Mouse (Mus musculus): ENCODE measurements at regions not wholly inside any gene's neighbourhood (a gene's known extent, or its start where the extent isn't known, plus 50 kb on each side); places are given as distances from the start of the nearest gene placed in this dataset.

DNA sequence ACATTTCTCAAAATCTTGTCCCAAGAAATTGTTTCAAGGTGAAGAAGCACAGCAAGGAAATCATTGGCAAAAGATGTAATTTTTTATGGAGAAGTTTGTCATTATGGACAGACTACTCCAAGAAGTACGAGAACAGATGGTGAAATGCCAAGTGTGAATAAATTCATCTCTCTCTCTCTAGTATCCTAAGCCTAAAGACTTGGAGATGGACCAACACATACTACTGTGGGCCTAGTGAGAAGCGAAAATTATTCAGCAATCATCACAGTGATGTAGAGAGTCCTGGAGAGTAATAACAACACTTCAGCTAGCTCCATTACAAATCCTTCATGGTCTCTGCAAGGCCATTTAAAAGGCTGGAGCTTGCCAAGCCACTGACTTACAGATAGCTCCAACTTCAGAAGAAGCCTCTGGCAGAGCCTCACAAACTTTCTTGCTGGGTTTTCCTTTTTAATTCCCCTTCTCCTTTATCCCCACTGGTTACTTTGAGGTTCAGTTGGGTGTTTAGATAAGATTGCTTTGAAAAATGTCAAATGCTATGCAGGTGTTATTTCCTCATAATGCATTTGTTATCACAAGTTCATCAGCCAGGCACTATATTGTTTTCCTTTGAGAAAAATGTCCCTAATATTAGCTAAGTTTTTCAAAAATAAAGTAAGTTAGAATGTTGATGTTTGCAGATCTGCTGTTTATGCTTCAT is 330.9 kb upstream of the Mgat4c start:
- 79% methylated on average over 2 of the region's 2 CpGs for WGBS
- no peak for ATAC-seq (ENCODE audit: low FRiP score)
- H3K9ac ChIP-seq, result no peak overlapping the region

DNA sequence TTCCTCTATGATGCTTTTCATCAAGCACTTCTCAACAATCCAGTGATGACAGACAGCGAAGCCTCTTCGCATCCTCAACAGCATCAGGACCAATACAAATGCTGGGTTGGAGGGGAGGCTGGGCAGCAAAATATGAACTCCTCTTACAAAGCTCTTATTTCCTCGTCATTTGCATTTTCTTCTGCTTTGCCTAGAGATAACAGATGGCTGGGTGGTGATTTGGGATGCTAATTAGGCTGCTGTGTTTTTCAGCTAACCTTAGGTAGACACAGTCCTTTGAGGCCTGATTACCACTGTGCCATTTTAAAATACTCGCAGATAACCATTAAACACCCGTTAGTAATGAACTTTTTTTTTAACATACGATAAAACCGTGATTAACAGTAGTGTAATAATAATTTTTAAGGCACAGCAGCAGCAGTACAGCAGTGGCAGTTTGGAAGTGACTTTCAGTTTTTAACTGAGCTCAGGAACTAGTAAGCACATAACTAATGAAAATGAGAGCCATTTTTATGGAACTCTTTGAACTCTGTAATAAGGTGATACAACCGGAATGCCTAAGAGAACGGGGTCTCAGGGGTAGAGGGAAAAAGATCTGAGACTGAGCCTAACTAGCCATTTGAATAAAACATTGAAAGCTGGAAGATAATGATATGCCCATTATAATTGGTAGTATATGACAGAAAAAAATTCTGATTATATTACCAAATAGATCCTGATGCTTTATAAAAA is 307.3 kb upstream of the Mgat4c start:
- peak; percentile 85 for ATAC-seq (ENCODE audit: low FRiP score)
- H3K27ac ChIP-seq, result peak overlapping the region; percentile 54
- H3K4me2 ChIP-seq, result no peak overlapping the region
- 45% methylated on average over 9 of the region's 9 CpGs for WGBS
- no peaks in the 10 kb centered on the region for H3K27me3 ChIP-seq
- H3K9me3 ChIP-seq, result no peaks in the 10 kb centered on the region
- H3K4me1 ChIP-seq, result 0 out of 2 replicates have a peak, but pooled peaks cover 2% of the 10 kb centered on the region
- H3K36me3 ChIP-seq (replicated peaks), result no peaks in the 10 kb centered on the region
- H3K9ac ChIP-seq, result no peak overlapping the region
- H3K4me3 ChIP-seq (replicated peaks), result no peak overlapping the region

More for the DNA sequence above, 330.9 kb upstream of the Mgat4c start:
- Histone ChIP-seq H3K27me3 (no peaks in the 10 kb centered on the region), H3K36me3 (replicated peaks) (no peaks in the 10 kb centered on the region), H3K4me1 (no peaks in the 10 kb centered on the region), H3K9me3 (no peaks in the 10 kb centered on the region), H3K27ac (no peak overlapping the region), H3K4me3 (replicated peaks) (no peak overlapping the region), H3K4me2 (no peak overlapping the region)

DNA sequence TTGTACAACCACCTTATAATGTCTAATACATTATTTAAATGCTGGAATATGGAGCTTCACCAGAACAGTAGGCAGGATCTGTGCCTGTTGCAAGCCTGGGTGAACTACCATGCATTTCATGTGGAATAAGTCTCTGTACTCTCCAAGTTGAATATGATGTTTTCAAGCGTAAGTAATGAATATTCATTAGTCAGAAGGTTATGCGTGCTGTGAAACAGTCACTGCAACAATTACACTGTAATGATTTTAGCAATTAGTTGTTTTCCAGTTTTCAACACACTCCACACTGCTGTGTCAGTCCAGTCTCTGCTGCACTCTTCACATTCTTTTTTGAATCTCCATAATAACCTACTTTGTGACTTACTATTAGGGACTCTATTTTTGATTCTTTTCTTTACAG is 287.9 kb upstream of the Mgat4c start:
- Histone ChIP-seq H3K27me3 (no peaks in the 10 kb centered on the region), H3K9ac (no peak overlapping the region), H3K4me3 (replicated peaks) (no peak overlapping the region), H3K27ac (no peak overlapping the region), H3K9me3 (no peaks in the 10 kb centered on the region), H3K4me2 (no peak overlapping the region), H3K36me3 (replicated peaks) (no peaks in the 10 kb centered on the region), H3K4me1 (no peaks in the 10 kb centered on the region)
- ATAC-seq (ENCODE audit: low FRiP score), result peak; percentile 39; the same call in 1 of the 2 replicates
- 37% methylated on average over 2 of the region's 2 CpGs for WGBS

DNA sequence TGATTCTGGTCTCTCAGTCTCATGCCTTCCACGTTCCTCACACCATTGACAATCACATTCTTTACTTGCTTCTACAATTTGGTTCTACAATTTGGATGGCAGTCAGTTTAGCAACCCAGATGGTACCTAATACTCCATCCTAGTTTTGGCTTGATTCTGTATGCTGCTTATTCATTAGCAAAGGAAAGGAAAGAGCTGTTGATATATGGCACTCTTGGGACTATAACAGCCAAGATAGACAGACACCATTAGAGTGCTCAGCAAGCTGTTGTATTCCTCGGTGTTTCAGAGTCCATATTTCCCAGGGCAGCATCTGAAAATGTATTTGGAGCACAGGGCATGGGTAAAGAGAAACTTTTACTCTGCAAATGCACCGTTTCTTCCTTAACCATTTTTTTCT is 282.1 kb upstream of the Mgat4c start:
- 86% methylated on average over 3 of the region's 3 CpGs for WGBS
- no peaks in the 10 kb centered on the region for H3K36me3 ChIP-seq (replicated peaks)
- no peaks in the 10 kb centered on the region for H3K27me3 ChIP-seq
- no peak overlapping the region for H3K27ac ChIP-seq
- no peak overlapping the region for H3K4me3 ChIP-seq (replicated peaks)
- no peak overlapping the region for H3K4me2 ChIP-seq
- H3K9me3 ChIP-seq, result no peaks in the 10 kb centered on the region
- H3K4me1 ChIP-seq, result no peaks in the 10 kb centered on the region
- H3K9ac ChIP-seq, result no peak overlapping the region
- ATAC-seq (ENCODE audit: low FRiP score), result no peak

DNA sequence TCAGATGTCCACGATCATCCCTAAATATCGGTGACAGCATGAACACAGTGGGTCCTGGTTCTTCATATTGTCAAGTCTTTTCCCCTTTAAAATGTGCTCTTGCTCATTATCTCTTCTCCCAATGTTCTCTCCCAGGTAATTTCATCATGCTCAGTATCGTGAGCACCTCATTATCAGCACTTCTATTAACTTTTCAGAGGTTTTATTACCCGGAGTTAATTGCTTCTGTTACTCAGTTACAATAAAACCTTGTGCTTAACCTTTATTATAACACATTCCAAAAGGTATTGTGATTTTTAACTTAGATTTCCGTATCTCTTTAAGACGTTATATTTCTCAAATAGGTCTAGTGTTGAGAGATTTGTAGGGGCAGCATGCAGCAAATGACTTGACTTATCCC is 266.0 kb upstream of the Mgat4c start:
- Histone ChIP-seq H3K4me3 (replicated peaks) (no peak overlapping the region), H3K27ac (no peak overlapping the region), H3K4me1 (no peaks in the 10 kb centered on the region), H3K4me2 (no peak overlapping the region), H3K9me3 (no peaks in the 10 kb centered on the region), H3K27me3 (no peaks in the 10 kb centered on the region), H3K9ac (no peak overlapping the region), H3K36me3 (replicated peaks) (no peaks in the 10 kb centered on the region)
- 74% methylated on average over 6 of the region's 6 CpGs for WGBS
- ATAC-seq (ENCODE audit: low FRiP score), result no peak

DNA sequence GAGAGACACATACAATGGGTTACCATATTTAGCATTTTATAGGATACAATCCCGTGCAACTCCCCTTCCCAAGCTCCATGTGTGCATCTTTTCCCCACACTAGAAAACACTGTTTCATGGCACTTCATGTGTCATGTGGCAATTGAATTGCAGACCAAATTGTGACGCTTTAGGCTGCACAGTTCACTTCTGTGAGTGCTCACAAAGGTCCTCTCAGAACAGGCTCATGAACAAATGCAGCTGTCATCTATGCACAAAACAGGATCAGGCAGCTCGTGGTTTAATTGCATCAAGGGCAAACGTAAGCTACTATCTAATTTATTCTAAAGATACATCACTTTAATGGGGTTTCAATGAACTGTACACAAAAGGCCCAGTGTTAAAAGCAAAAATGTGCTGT is 258.7 kb upstream of the Mgat4c start:
- peak; percentile 68; the same call in 1 of the 2 replicates for ATAC-seq (ENCODE audit: low FRiP score)
- no peak overlapping the region for H3K9ac ChIP-seq
- WGBS, result 42% methylated on average over 4 of the region's 4 CpGs
- no peaks in the 10 kb centered on the region for H3K9me3 ChIP-seq
- no peaks in the 10 kb centered on the region for H3K4me1 ChIP-seq
- H3K27ac ChIP-seq, result no peak overlapping the region
- H3K36me3 ChIP-seq (replicated peaks), result no peaks in the 10 kb centered on the region
- no peaks in the 10 kb centered on the region for H3K27me3 ChIP-seq
- no peak overlapping the region for H3K4me3 ChIP-seq (replicated peaks)
- no peak overlapping the region for H3K4me2 ChIP-seq

Measured in forebrain, embryonic 12.5 days (tissue).